Mouse (Mus musculus) heart, embryonic 16.5 days (tissue): ENCODE measurements around the gene Uchl4. TPM values are rescaled to one million over a fixed set of nuclear protein-coding genes. Genes with fewer than 3 reads are reported as not detected.
"Not testable (repeated sequence)": the region's sequence is repeated elsewhere in the genome, so short reads cannot be mapped to it uniquely, and the experiment has no call there.

ENCODE experiments used
- ATAC-seq: fragments of 200-750 bp; cut with Nextera tagmentation; replicated peaks from 2 replicates; pipeline ENCODE4 v1.8.0; 2017; ENCODE audit warnings: moderate number of reproducible peaks; ENCODE audit not compliant: insufficient read depth, low FRiP score; ENCODE audit errors: extremely low read depth
- H3K27ac ChIP-seq: fragments of 300-500 bp; sonication (generic); 2 replicates; pipeline ENCODE4 v1.5.1; 2014; ENCODE audit warnings: mild to moderate bottlenecking, low read length, control low read depth, moderate library complexity
- H3K27me3 ChIP-seq: fragments of 300-500 bp; sonication (generic); 2 replicates; pipeline ENCODE4 v1.6.1; 2014; ENCODE audit warnings: low read length, mixed read lengths; ENCODE audit not compliant: control insufficient read depth, insufficient read depth
- H3K36me3 ChIP-seq: fragments of 300-500 bp; sonication (generic); 2 replicates; pipeline ENCODE4 v1.6.1; 2014; ENCODE audit not compliant: control insufficient read depth, insufficient read depth
- H3K4me1 ChIP-seq: fragments of 300-500 bp; sonication (generic); 2 replicates; pipeline ENCODE4 v1.6.1; 2014; ENCODE audit warnings: low read length, mixed read lengths; ENCODE audit not compliant: control insufficient read depth, insufficient read depth
- H3K4me2 ChIP-seq: fragments of 300-500 bp; sonication (generic); 2 replicates; pipeline ENCODE4 v1.6.1; 2014; ENCODE audit warnings: low read depth, mild to moderate bottlenecking, control low read depth, low read length
- H3K4me3 ChIP-seq: fragments of 300-500 bp; sonication (generic); 2 replicates; pipeline ENCODE4 v1.5.1; 2014; ENCODE audit warnings: mild to moderate bottlenecking, control low read depth, low read length
- H3K9ac ChIP-seq: fragments of 300-500 bp; sonication (generic); 2 replicates; pipeline ENCODE4 v1.6.1; 2014; ENCODE audit warnings: low read length, control low read depth
- H3K9me3 ChIP-seq: fragments of 300-500 bp; sonication (generic); replicated peaks from 2 replicates; pipeline ENCODE4 v1.6.1; 2016; ENCODE audit warnings: low read length; ENCODE audit not compliant: control insufficient read depth
- WGBS: fragments of 180-500 bp; shearing (Covaris S2); extraction: QIAGEN DNeasy Blood & Tissue Kit; methylation state at CpG from one replicate; pipeline ENCODE4 v1.1.7; 2014; 5-methylcytosine and 5-hydroxymethylcytosine counted together
- polyA plus RNA-seq: library from polyadenylated mRNA; unstranded; fragments of >200 nt; fragmentation: Nextera tagmentation; extraction: Ambion mirVana; gene quantifications from 2 replicates; pipeline ENCODE4 v1.2.1, GENCODE M21; 2015

The Uchl4 gene
- 2.1 and 3.4 TPM in 2 replicates for polyA plus RNA-seq

- 92% methylated on average over 8 of the region's 8 CpGs for WGBS
- Histone ChIP-seq H3K4me2 (no peak within 1 kb of the TSS), H3K36me3 (no peaks in the 10 kb centered on the region), H3K9me3 (no peaks in the 10 kb centered on the region), H3K4me3 (no peak within 1 kb of the TSS), H3K27me3 (no peaks in the 10 kb centered on the region), H3K4me1 (peaks cover 20% of the 10 kb centered on the region), H3K9ac (no peak within 1 kb of the TSS), H3K27ac (peak within 1 kb of the TSS; percentile 47)
- no peak for ATAC-seq
Measured at GRCm38 (mm10) chr9:64234768-64235435, at the start of gene Uchl4. Gene Uchl4, plus strand, starts transcription at chr9:64235201.

- H3K27me3 ChIP-seq = no peaks in the 10 kb centered on the region
- H3K4me2 ChIP-seq = no peak overlapping the region
- no peak for ATAC-seq
- no peak overlapping the region for H3K9ac ChIP-seq
- WGBS = 91% methylated on average over 1 of the region's 1 CpGs
- no peak overlapping the region for H3K27ac ChIP-seq
- H3K36me3 ChIP-seq = peaks cover 27% of the 10 kb centered on the region; the same call in 1 of the 2 replicates
- peaks cover 4% of the 10 kb centered on the region; the same call in 1 of the 2 replicates for H3K4me1 ChIP-seq
- no peak overlapping the region for H3K4me3 ChIP-seq
- H3K9me3 ChIP-seq = no peaks in the 10 kb centered on the region
Measured at GRCm38 (mm10) chr9:64193879-64194278, 41.1 kb upstream of the Uchl4 start.

- Histone ChIP-seq H3K4me3 (no peak overlapping the region), H3K9ac (no peak overlapping the region), H3K36me3 (peaks cover 26% of the 10 kb centered on the region; the same call in 1 of the 2 replicates), H3K9me3 (no peaks in the 10 kb centered on the region), H3K27me3 (no peaks in the 10 kb centered on the region), H3K4me1 (peaks cover 4% of the 10 kb centered on the region; the same call in 1 of the 2 replicates), H3K4me2 (no peak overlapping the region), H3K27ac (no peak overlapping the region)
- ATAC-seq = no peak
- 49% methylated on average over 4 of the region's 4 CpGs for WGBS
Measured at GRCm38 (mm10) chr9:64195554-64195953, 39.4 kb upstream of the Uchl4 start.

GRCm38 (mm10) chr9:64197524-64197923 lies 37.5 kb upstream of the Uchl4 start:
- no peak for ATAC-seq
- H3K27ac ChIP-seq = no peak overlapping the region
- H3K4me3 ChIP-seq = no peak overlapping the region
- no peak overlapping the region for H3K9ac ChIP-seq
- H3K4me2 ChIP-seq = no peak overlapping the region
- peaks cover 4% of the 10 kb centered on the region; the same call in 1 of the 2 replicates for H3K4me1 ChIP-seq
- peaks cover 22% of the 10 kb centered on the region; the same call in 1 of the 2 replicates for H3K36me3 ChIP-seq
- H3K9me3 ChIP-seq = no peaks in the 10 kb centered on the region
- WGBS = 93% methylated on average over 8 of the region's 8 CpGs
- no peaks in the 10 kb centered on the region for H3K27me3 ChIP-seq

- Histone ChIP-seq H3K9ac (no peak overlapping the region), H3K4me2 (no peak overlapping the region), H3K36me3 (peaks cover 24% of the 10 kb centered on the region), H3K9me3 (no peaks in the 10 kb centered on the region), H3K4me3 (no peak overlapping the region), H3K27me3 (no peaks in the 10 kb centered on the region), H3K4me1 (peaks cover 4% of the 10 kb centered on the region; the same call in 1 of the 2 replicates), H3K27ac (no peak overlapping the region)
- no peak for ATAC-seq
- 92% methylated on average over 5 of the region's 5 CpGs for WGBS
Measured at GRCm38 (mm10) chr9:64198068-64198762, 36.8 kb upstream of the Uchl4 start.

- not testable (repeated sequence) for H3K9ac ChIP-seq, H3K27ac ChIP-seq, H3K4me1 ChIP-seq, H3K4me2 ChIP-seq, ATAC-seq, H3K27me3 ChIP-seq, H3K4me3 ChIP-seq, H3K9me3 ChIP-seq
- peaks cover 24% of the 10 kb centered on the region for H3K36me3 ChIP-seq
- 74% methylated on average over 7 of the region's 7 CpGs for WGBS
Measured at GRCm38 (mm10) chr9:64198763-64199418, 36.1 kb upstream of the Uchl4 start.

- Histone ChIP-seq H3K27ac (no peak overlapping the region), H3K27me3 (no peaks in the 10 kb centered on the region), H3K9ac (no peak overlapping the region), H3K4me1 (peaks cover 4% of the 10 kb centered on the region; the same call in 1 of the 2 replicates), H3K4me2 (no peak overlapping the region), H3K36me3 (peaks cover 30% of the 10 kb centered on the region), H3K4me3 (no peak overlapping the region), H3K9me3 (no peaks in the 10 kb centered on the region)
- ATAC-seq = no peak
- WGBS = 81% methylated on average over 2 of the region's 2 CpGs
Measured at GRCm38 (mm10) chr9:64199897-64200296, 35.1 kb upstream of the Uchl4 start.

- Histone ChIP-seq H3K4me1 (peaks cover 6% of the 10 kb centered on the region), H3K9ac (no peak overlapping the region)
- no peak for ATAC-seq
Measured at GRCm38 (mm10) chr9:64202331-64202730, 32.7 kb upstream of the Uchl4 start.

GRCm38 (mm10) chr9:64202866-64203265 lies 32.1 kb upstream of the Uchl4 start:
- H3K27ac ChIP-seq = no peak overlapping the region
- H3K9ac ChIP-seq = no peak overlapping the region
- no peak overlapping the region for H3K4me3 ChIP-seq
- H3K9me3 ChIP-seq = no peaks in the 10 kb centered on the region
- H3K4me1 ChIP-seq = peaks cover 8% of the 10 kb centered on the region
- no peak overlapping the region for H3K4me2 ChIP-seq
- ATAC-seq = no peak
- H3K36me3 ChIP-seq = peaks cover 30% of the 10 kb centered on the region
- H3K27me3 ChIP-seq = no peaks in the 10 kb centered on the region

More at GRCm38 (mm10) chr9:64202331-64202730, 32.7 kb upstream of the Uchl4 start:
- no peaks in the 10 kb centered on the region for H3K27me3 ChIP-seq
- no peak overlapping the region for H3K27ac ChIP-seq
- H3K9me3 ChIP-seq = no peaks in the 10 kb centered on the region
- H3K4me2 ChIP-seq = no peak overlapping the region
- H3K4me3 ChIP-seq = no peak overlapping the region
- peaks cover 30% of the 10 kb centered on the region for H3K36me3 ChIP-seq
